Mouse (Mus musculus): ENCODE results near the gene Kcnj6. TPM values are rescaled to one million over a fixed set of nuclear protein-coding genes. Genes with fewer than 3 reads are reported as not detected.

Gene Kcnj6
- polyA plus RNA-seq, 1 experiment from 2014 or later, result not detected

- Histone ChIP-seq H3K4me3 (ENCODE audit: low read depth, low read length) (no peak overlapping the region), H3K4me2 (ENCODE audit: low read depth, low read length) (no peak overlapping the region), H3K27me3 (replicated peaks; ENCODE audit: control insufficient read depth, insufficient read depth, low read length) (no peaks in the 10 kb centered on the region), H3K36me3 (ENCODE audit: control insufficient read depth, insufficient read depth, low read length) (no peaks in the 10 kb centered on the region), H3K27ac (replicated peaks; ENCODE audit: low read depth, low read length) (no peak overlapping the region), H3K4me1 (ENCODE audit: control insufficient read depth, insufficient read depth, low read length) (0 out of 2 replicates have a peak, but pooled peaks cover 4% of the 10 kb centered on the region), H3K9me3 (ENCODE audit: control insufficient read depth, low read length) (no peaks in the 10 kb centered on the region), H3K9ac (ENCODE audit: low read depth, low read length) (no peak overlapping the region)
- ATAC-seq (ENCODE audit: low read depth) (no peak; the same call in 1 of the 2 replicates), DNase-seq (ENCODE audit: low spot score) (no peak)
- WGBS, result 75% methylated on average over 9 of the region's 9 CpGs
Observed at GRCm38 (mm10) chr16:94957156-94957828, 40.2 kb downstream of the Kcnj6 start.

GRCm38 (mm10) chr16:94956410-94956809, 41.1 kb downstream of the Kcnj6 start:
- 89% methylated on average over 6 of the region's 6 CpGs for WGBS
- DNase-seq (ENCODE audit: low spot score) (no peak), ATAC-seq (ENCODE audit: low read depth) (no peak)
- no peak overlapping the region for H3K4me2 ChIP-seq (ENCODE audit: low read depth, low read length)
- no peaks in the 10 kb centered on the region for H3K27me3 ChIP-seq (replicated peaks; ENCODE audit: control insufficient read depth, insufficient read depth, low read length)
- 0 out of 2 replicates have a peak, but pooled peaks cover 4% of the 10 kb centered on the region for H3K4me1 ChIP-seq (ENCODE audit: control insufficient read depth, insufficient read depth, low read length)
- no peak overlapping the region for H3K27ac ChIP-seq (replicated peaks; ENCODE audit: low read depth, low read length)
- H3K9ac ChIP-seq (ENCODE audit: low read depth, low read length), result no peak overlapping the region
- H3K4me3 ChIP-seq (ENCODE audit: low read depth, low read length), result no peak overlapping the region
- H3K9me3 ChIP-seq (ENCODE audit: control insufficient read depth, low read length), result no peaks in the 10 kb centered on the region
- H3K36me3 ChIP-seq (ENCODE audit: control insufficient read depth, insufficient read depth, low read length), result no peaks in the 10 kb centered on the region

GRCm38 (mm10) chr16:94953294-94953693, 44.2 kb downstream of the Kcnj6 start:
- DNase-seq (ENCODE audit: low spot score) (no peak), ATAC-seq (ENCODE audit: low read depth) (no peak)
- H3K36me3 ChIP-seq (ENCODE audit: control insufficient read depth, insufficient read depth, low read length), result no peaks in the 10 kb centered on the region
- no peak overlapping the region for H3K9ac ChIP-seq (ENCODE audit: low read depth, low read length)
- WGBS, result 78% methylated on average over 1 of the region's 1 CpGs
- H3K27ac ChIP-seq (replicated peaks; ENCODE audit: low read depth, low read length), result no peak overlapping the region
- no peaks in the 10 kb centered on the region for H3K27me3 ChIP-seq (replicated peaks; ENCODE audit: control insufficient read depth, insufficient read depth, low read length)
- H3K4me3 ChIP-seq (ENCODE audit: low read depth, low read length), result no peak overlapping the region
- H3K9me3 ChIP-seq (ENCODE audit: control insufficient read depth, low read length), result no peaks in the 10 kb centered on the region
- H3K4me2 ChIP-seq (ENCODE audit: low read depth, low read length), result no peak overlapping the region
- H3K4me1 ChIP-seq (ENCODE audit: control insufficient read depth, insufficient read depth, low read length), result no peaks in the 10 kb centered on the region

- 87% methylated on average over 7 of the region's 7 CpGs for WGBS
- no peaks in the 10 kb centered on the region for H3K9me3 ChIP-seq (ENCODE audit: control insufficient read depth, low read length)
- no peaks in the 10 kb centered on the region for H3K27me3 ChIP-seq (replicated peaks; ENCODE audit: control insufficient read depth, insufficient read depth, low read length)
- DNase-seq (ENCODE audit: low spot score) (no peak), ATAC-seq (ENCODE audit: low read depth) (no peak)
- H3K9ac ChIP-seq (ENCODE audit: low read depth, low read length), result no peak overlapping the region
- H3K4me1 ChIP-seq (ENCODE audit: control insufficient read depth, insufficient read depth, low read length), result no peaks in the 10 kb centered on the region
- no peak overlapping the region for H3K4me3 ChIP-seq (ENCODE audit: low read depth, low read length)
- H3K27ac ChIP-seq (replicated peaks; ENCODE audit: low read depth, low read length), result no peak overlapping the region
- no peaks in the 10 kb centered on the region for H3K36me3 ChIP-seq (ENCODE audit: control insufficient read depth, insufficient read depth, low read length)
- no peak overlapping the region for H3K4me2 ChIP-seq (ENCODE audit: low read depth, low read length)
Observed at GRCm38 (mm10) chr16:94949172-94949571, 48.3 kb downstream of the Kcnj6 start.

- H3K4me2 ChIP-seq (ENCODE audit: low read depth, low read length), result no peak overlapping the region
- no peaks in the 10 kb centered on the region for H3K4me1 ChIP-seq (ENCODE audit: control insufficient read depth, insufficient read depth, low read length)
- no peak overlapping the region for H3K4me3 ChIP-seq (ENCODE audit: low read depth, low read length)
- no peaks in the 10 kb centered on the region for H3K36me3 ChIP-seq (ENCODE audit: control insufficient read depth, insufficient read depth, low read length)
- no peak overlapping the region for H3K27ac ChIP-seq (replicated peaks; ENCODE audit: low read depth, low read length)
- no peaks in the 10 kb centered on the region for H3K9me3 ChIP-seq (ENCODE audit: control insufficient read depth, low read length)
- H3K27me3 ChIP-seq (replicated peaks; ENCODE audit: control insufficient read depth, insufficient read depth, low read length), result no peaks in the 10 kb centered on the region
- H3K9ac ChIP-seq (ENCODE audit: low read depth, low read length), result no peak overlapping the region
- DNase-seq (ENCODE audit: low spot score) (no peak), ATAC-seq (ENCODE audit: low read depth) (no peak)
- WGBS, result 61% methylated on average over 5 of the region's 5 CpGs
Observed at GRCm38 (mm10) chr16:94946848-94947247, 50.7 kb downstream of the Kcnj6 start.

- Histone ChIP-seq H3K9me3 (ENCODE audit: control insufficient read depth, low read length) (no peaks in the 10 kb centered on the region), H3K36me3 (ENCODE audit: control insufficient read depth, insufficient read depth, low read length) (no peaks in the 10 kb centered on the region), H3K27me3 (replicated peaks; ENCODE audit: control insufficient read depth, insufficient read depth, low read length) (no peaks in the 10 kb centered on the region), H3K9ac (ENCODE audit: low read depth, low read length) (no peak overlapping the region), H3K4me1 (ENCODE audit: control insufficient read depth, insufficient read depth, low read length) (0 out of 2 replicates have a peak, but pooled peaks cover 4% of the 10 kb centered on the region), H3K27ac (replicated peaks; ENCODE audit: low read depth, low read length) (no peak overlapping the region), H3K4me3 (ENCODE audit: low read depth, low read length) (no peak overlapping the region), H3K4me2 (ENCODE audit: low read depth, low read length) (no peak overlapping the region)
- WGBS, result 68% methylated on average over 8 of the region's 8 CpGs
- ATAC-seq (ENCODE audit: low read depth) (no peak), DNase-seq (ENCODE audit: low spot score) (no peak)
Observed at GRCm38 (mm10) chr16:94932702-94933101, 64.8 kb downstream of the Kcnj6 start.

GRCm38 (mm10) chr16:94931343-94932301, 65.9 kb downstream of the Kcnj6 start:
- ATAC-seq (ENCODE audit: low read depth) (peak; percentile 74), DNase-seq (ENCODE audit: low spot score) (peak; percentile 61)
- peak overlapping the region; percentile 33 for H3K4me2 ChIP-seq (ENCODE audit: low read depth, low read length)
- no peaks in the 10 kb centered on the region for H3K36me3 ChIP-seq (ENCODE audit: control insufficient read depth, insufficient read depth, low read length)
- H3K4me3 ChIP-seq (ENCODE audit: low read depth, low read length), result 0 out of 2 replicates have a peak overlapping the region, but pooled peaks have one; percentile 7
- no peak overlapping the region for H3K9ac ChIP-seq (ENCODE audit: low read depth, low read length)
- no peaks in the 10 kb centered on the region for H3K27me3 ChIP-seq (replicated peaks; ENCODE audit: control insufficient read depth, insufficient read depth, low read length)
- no peaks in the 10 kb centered on the region for H3K9me3 ChIP-seq (ENCODE audit: control insufficient read depth, low read length)
- 10% methylated on average over 21 of the region's 21 CpGs for WGBS
- H3K4me1 ChIP-seq (ENCODE audit: control insufficient read depth, insufficient read depth, low read length), result 0 out of 2 replicates have a peak, but pooled peaks cover 4% of the 10 kb centered on the region
- no peak overlapping the region for H3K27ac ChIP-seq (replicated peaks; ENCODE audit: low read depth, low read length)

GRCm38 (mm10) chr16:94925364-94925763, 72.1 kb downstream of the Kcnj6 start:
- no peaks in the 10 kb centered on the region for H3K9me3 ChIP-seq (ENCODE audit: control insufficient read depth, low read length)
- no peaks in the 10 kb centered on the region for H3K36me3 ChIP-seq (ENCODE audit: control insufficient read depth, insufficient read depth, low read length)
- H3K4me3 ChIP-seq (ENCODE audit: low read depth, low read length), result no peak overlapping the region
- 65% methylated on average over 6 of the region's 6 CpGs for WGBS
- no peak overlapping the region for H3K4me2 ChIP-seq (ENCODE audit: low read depth, low read length)
- no peak overlapping the region for H3K27ac ChIP-seq (replicated peaks; ENCODE audit: low read depth, low read length)
- no peaks in the 10 kb centered on the region for H3K4me1 ChIP-seq (ENCODE audit: control insufficient read depth, insufficient read depth, low read length)
- ATAC-seq (ENCODE audit: low read depth), result no peak
- H3K9ac ChIP-seq (ENCODE audit: low read depth, low read length), result no peak overlapping the region
- no peaks in the 10 kb centered on the region for H3K27me3 ChIP-seq (replicated peaks; ENCODE audit: control insufficient read depth, insufficient read depth, low read length)
- no peak for DNase-seq (ENCODE audit: low spot score)

Measured in embryonic facial prominence, embryonic 14.5 days (tissue).